Mouse (Mus musculus) liver, embryonic 14.5 days (tissue): ENCODE data around the gene Cct7. TPM values are rescaled to one million over a fixed set of nuclear protein-coding genes. Genes with fewer than 3 reads are reported as not detected.
A peak's percentile ranks its signal among the peaks of the same experiment; 100 is the strongest.

Source experiments
- ATAC-seq: fragments of 200-750 bp; cut with Nextera tagmentation; 2 replicates; pipeline ENCODE4 v1.8.0; 2017; ENCODE audit warnings: moderate number of reproducible peaks, mild to moderate bottlenecking, moderate library complexity; ENCODE audit not compliant: insufficient read depth
- DNase-seq, 3 experiments: peaks; one replicate each; pipeline ENCODE4 v3.0.0-alpha.2; 2012 to 2013; ENCODE audit warnings: low read depth in 3 of 3, low spot score in 3 of 3
- H3K27ac ChIP-seq: fragments of 300-500 bp; sonication (generic); 2 replicates; pipeline ENCODE4 v1.5.1; 2014; ENCODE audit warnings: moderate library complexity, mild to moderate bottlenecking, control low read depth, inconsistent platforms
- H3K27me3 ChIP-seq: fragments of 300-500 bp; sonication (generic); 2 replicates; pipeline ENCODE4 v1.6.1; 2014; ENCODE audit warnings: mild to moderate bottlenecking, low read length, moderate library complexity; ENCODE audit not compliant: control insufficient read depth, insufficient read depth
- H3K36me3 ChIP-seq: fragments of 300-500 bp; sonication (generic); replicated peaks from 2 replicates; pipeline ENCODE4 v1.6.1; 2014; ENCODE audit warnings: low read depth; ENCODE audit not compliant: control insufficient read depth, insufficient read depth
- H3K4me1 ChIP-seq, 2 experiments: fragments of 200-500 bp in 1 of 2; fragments of 300-500 bp in 1 of 2; sonication (generic) in 1 of 2; replicated peaks; 2 replicates each; pipeline ENCODE4 v1.6.1; 2012 to 2014; ENCODE audit warnings: antibody characterized with exemption in 1 of 2, inconsistent platforms in 1 of 2, low read length in 1 of 2; ENCODE audit not compliant: control insufficient read depth in 2 of 2, insufficient read depth in 2 of 2
- H3K4me2 ChIP-seq: fragments of 300-500 bp; sonication (generic); 2 replicates; pipeline ENCODE4 v1.6.1; 2014; ENCODE audit warnings: low read depth, mild to moderate bottlenecking, control low read depth, moderate library complexity
- H3K4me3 ChIP-seq, 2 experiments: fragments of 200-500 bp in 1 of 2; fragments of 300-500 bp in 1 of 2; sonication (generic) in 1 of 2; 2 replicates each; pipeline ENCODE4 v1.5.1; 2012 to 2014; ENCODE audit warnings: low read depth in 2 of 2, low read length in 2 of 2, mild to moderate bottlenecking in 2 of 2, control low read depth in 1 of 2, inconsistent platforms in 1 of 2, moderate library complexity in 1 of 2; ENCODE audit not compliant: insufficient read depth in 1 of 2
- H3K9ac ChIP-seq: fragments of 300-500 bp; sonication (generic); replicated peaks from 2 replicates; pipeline ENCODE4 v1.6.1; 2014; ENCODE audit warnings: mild to moderate bottlenecking, control low read depth, moderate library complexity
- H3K9me3 ChIP-seq: fragments of 300-500 bp; sonication (generic); 2 replicates; pipeline ENCODE4 v1.6.1; 2016; ENCODE audit warnings: low read length, mixed read lengths; ENCODE audit not compliant: control insufficient read depth
- CTCF ChIP-seq: IDR thresholded peaks from 2 replicates; pipeline ENCODE4 v1.5.1; 2016; ENCODE audit warnings: antibody characterized with exemption, low read depth, control low read depth
- EP300 ChIP-seq: IDR thresholded peaks from 2 replicates; pipeline ENCODE4 v1.6.1; 2016; ENCODE audit warnings: antibody characterized with exemption, low read depth
- WGBS: fragments of 180-500 bp; shearing (Covaris S2); extraction: QIAGEN DNeasy Blood & Tissue Kit; methylation state at CpG from one replicate; pipeline ENCODE4 v1.1.7; 2014; ENCODE audit not compliant: insufficient replicate concordance; 5-methylcytosine and 5-hydroxymethylcytosine counted together
- polyA plus RNA-seq, 2 experiments: library from polyadenylated mRNA; depleted of rRNA in 1 of 2; stranded (reverse) in 1 of 2; unstranded in 1 of 2; fragments of >200 nt; fragmentation: Nextera tagmentation in 1 of 2; extraction: Ambion mirVana in 1 of 2; gene quantifications; 2 replicates each; pipeline versions ENCODE4 v1.2.1 to v1.2.3; 2012 to 2014

Gene Cct7
- polyA plus RNA-seq, 2 experiments: 162 to 285 TPM

- no peak for TF ChIP-seq EP300
- TF ChIP-seq CTCF: peak; percentile 56
These were observed 59.2 kb downstream of the Cct7 start for GRCm38 (mm10) chr6:85510476-85510875.

DNA sequence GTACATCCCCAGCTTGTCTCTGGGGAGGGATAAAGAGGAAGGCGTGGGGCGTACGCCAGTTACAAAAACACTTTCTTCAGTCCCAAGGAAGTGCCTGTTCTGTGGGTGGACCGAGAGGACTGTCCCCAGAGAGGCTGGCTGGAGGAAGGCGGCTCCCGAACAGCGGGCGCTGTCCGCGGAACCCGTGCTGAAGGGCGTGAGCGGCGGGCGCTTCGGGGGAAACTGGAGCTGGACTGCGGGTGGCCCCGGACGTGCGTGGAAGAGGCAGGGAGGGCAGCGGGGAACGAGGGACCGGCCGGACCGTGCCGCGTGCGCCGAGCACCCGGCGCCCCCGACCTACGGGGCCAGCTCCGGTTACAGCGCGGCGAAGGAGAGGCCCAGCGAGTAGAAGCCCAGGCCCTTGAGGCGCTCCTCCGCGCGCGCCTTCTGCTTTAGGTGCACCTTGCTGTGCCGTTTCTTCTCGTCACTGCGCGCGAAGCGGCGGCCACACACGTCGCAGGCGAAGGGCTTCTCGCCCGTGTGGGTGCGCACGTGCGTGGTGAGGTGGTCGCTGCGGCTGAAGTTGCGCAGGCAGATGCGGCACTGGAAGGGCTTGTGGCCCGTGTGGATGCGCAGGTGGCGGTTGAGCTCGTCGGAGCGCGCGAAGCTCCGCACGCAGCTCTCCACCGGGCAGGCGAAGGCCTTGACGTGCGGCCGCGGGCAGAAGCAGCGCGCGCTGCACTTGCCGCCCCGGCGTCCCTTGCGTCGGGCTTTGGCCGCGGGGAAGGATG is 60.2 kb downstream of the Cct7 start:
- Histone ChIP-seq H3K4me1 (no peaks in the 10 kb centered on the region), H3K27ac (no peak overlapping the region), H3K4me3 (no peak overlapping the region), H3K4me2 (no peak overlapping the region), H3K9ac (no peak overlapping the region), H3K27me3 (peaks cover 53% of the 10 kb centered on the region), H3K9me3 (no peaks in the 10 kb centered on the region), H3K36me3 (no peaks in the 10 kb centered on the region)
- 2% methylated on average over 87 of the region's 88 CpGs for WGBS
- DNase-seq (no peak), ATAC-seq (no peak)
- TF ChIP-seq EP300 (no peak), CTCF (no peak)

More at GRCm38 (mm10) chr6:85510476-85510875, 59.2 kb downstream of the Cct7 start:
- H3K36me3 ChIP-seq: no peaks in the 10 kb centered on the region
- DNase-seq (no peak), ATAC-seq (no peak)
- no peaks in the 10 kb centered on the region for H3K4me1 ChIP-seq
- no peaks in the 10 kb centered on the region for H3K9me3 ChIP-seq
- H3K27me3 ChIP-seq: peaks cover 53% of the 10 kb centered on the region
- no peak overlapping the region for H3K9ac ChIP-seq
- no peak overlapping the region for H3K4me2 ChIP-seq
- 4% methylated on average over 6 of the region's 6 CpGs for WGBS
- no peak overlapping the region for H3K4me3 ChIP-seq
- H3K27ac ChIP-seq: no peak overlapping the region

GRCm38 (mm10) chr6:85512056-85512440 is 60.7 kb downstream of the Cct7 start:
- H3K27ac ChIP-seq: no peak overlapping the region
- no peak overlapping the region for H3K4me2 ChIP-seq
- H3K9me3 ChIP-seq: no peaks in the 10 kb centered on the region
- DNase-seq (no peak), ATAC-seq (no peak)
- H3K4me1 ChIP-seq: no peaks in the 10 kb centered on the region
- no peak overlapping the region for H3K9ac ChIP-seq
- peaks cover 53% of the 10 kb centered on the region for H3K27me3 ChIP-seq
- TF ChIP-seq EP300: no peak
- no peak for TF ChIP-seq CTCF
- no peak overlapping the region for H3K4me3 ChIP-seq
- 1% methylated on average over 25 of the region's 36 CpGs for WGBS
- no peaks in the 10 kb centered on the region for H3K36me3 ChIP-seq

DNA sequence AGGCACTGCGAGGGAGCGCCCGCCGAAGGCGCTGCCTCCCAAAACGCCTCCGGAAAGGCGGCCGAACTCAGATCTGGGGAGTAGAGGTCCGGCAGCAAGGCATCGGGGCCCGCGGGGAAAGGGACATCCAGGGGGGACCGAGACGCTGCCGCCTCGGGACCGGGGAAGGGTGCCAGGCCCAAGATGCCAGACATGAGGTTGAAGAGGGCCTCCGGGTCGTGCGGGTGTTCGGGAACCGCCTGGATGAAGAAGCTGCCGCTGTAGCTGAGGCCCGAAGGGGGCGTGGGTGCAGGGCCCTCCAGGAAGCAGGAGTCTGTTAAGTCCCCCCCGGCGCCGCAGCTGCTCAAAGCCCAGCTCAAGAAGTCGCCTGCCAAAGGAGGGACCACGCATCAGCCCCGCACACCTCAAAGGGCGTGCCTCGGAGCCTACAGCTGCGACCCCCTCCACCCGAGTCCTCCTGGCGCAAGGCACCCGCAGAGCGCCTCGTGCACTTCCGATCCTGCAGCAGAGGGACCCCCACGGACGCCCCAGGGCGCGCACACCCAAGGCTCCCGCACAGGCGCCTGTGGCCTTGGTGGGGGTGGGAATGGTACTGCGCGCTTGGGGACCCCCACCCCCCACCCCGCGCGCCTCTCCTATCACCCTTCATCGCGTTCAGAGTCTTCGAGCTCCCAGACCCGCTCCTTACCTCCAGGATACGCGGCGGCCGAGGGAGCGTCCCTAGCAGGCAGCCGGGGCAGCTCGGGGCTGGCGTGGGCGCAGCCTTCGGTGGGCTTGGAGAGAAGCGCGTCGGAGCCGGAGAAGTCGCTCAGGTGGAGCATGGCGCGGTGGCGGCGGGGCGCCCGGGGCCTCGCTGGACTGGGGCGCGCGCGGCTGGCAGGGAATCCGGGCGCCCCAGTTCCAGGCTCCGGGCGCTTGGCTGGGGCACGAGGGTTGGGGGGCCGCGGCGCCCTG is 61.5 kb downstream of the Cct7 start:
- 2% methylated on average over 89 of the region's 90 CpGs for WGBS
- Histone ChIP-seq H3K4me3 (peak overlapping the region in 1 of 2 experiments; percentile 33; a peak in 2 of 4 replicates), H3K4me2 (peak overlapping the region; percentile 40), H3K27ac (no peak overlapping the region), H3K27me3 (peaks cover 53% of the 10 kb centered on the region), H3K9me3 (no peaks in the 10 kb centered on the region), H3K9ac (no peak overlapping the region), H3K4me1 (no peaks in the 10 kb centered on the region), H3K36me3 (no peaks in the 10 kb centered on the region)
- TF ChIP-seq EP300: no peak
- TF ChIP-seq CTCF: no peak
- DNase-seq: no peak
- no peak for ATAC-seq

DNA sequence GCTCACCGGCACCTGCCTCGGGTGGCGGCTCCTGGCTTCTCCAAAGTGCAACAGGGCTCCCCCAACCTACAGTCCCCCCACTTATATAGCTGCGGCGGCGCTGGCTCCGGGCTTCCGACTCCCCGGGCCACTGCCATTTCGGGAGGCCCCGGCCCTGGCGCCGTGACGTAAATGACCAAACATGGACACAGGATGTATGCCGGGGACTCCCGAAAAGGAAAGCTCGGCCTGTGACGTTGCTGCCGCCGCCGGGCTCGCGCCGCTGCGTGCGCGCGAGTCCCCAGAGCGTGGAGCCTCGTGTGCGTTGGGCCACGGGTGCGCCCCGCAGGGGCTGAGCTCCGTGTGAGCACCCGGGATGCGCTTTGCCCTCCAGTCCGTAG is 62.2 kb downstream of the Cct7 start, which contains the start of gene Egr4:
Gene Egr4 (minus strand): TSS at position 59 of the 380 bp plus-strand sequence.
- peak within 1 kb of the TSS; percentile 40 for H3K4me2 ChIP-seq
- no peak for DNase-seq
- H3K9ac ChIP-seq: no peak within 1 kb of the TSS
- no peak within 1 kb of the TSS for H3K27ac ChIP-seq
- peaks cover 53% of the 10 kb centered on the region for H3K27me3 ChIP-seq
- no peaks in the 10 kb centered on the region for H3K9me3 ChIP-seq
- WGBS: under 1% methylated on average over 38 of the region's 38 CpGs
- TF ChIP-seq EP300 (no peak), CTCF (no peak)
- no peaks in the 10 kb centered on the region for H3K4me1 ChIP-seq
- H3K4me3 ChIP-seq: peak within 1 kb of the TSS; percentile 9 to 33; a peak in 2 of 4 replicates
- no peak for ATAC-seq
- H3K36me3 ChIP-seq: no peaks in the 10 kb centered on the region
